Mouse (Mus musculus) CH12.LX (cell line): Measurements from ENCODE around the gene Ifnl3. TPM values are rescaled to one million over a fixed set of nuclear protein-coding genes. Genes with fewer than 3 reads are reported as not detected.

Source experiments
- DNase-seq: peaks from one replicate; pipeline ENCODE4 v3.0.0-alpha.2; 2013; ENCODE audit errors: extremely low read depth
- H3K27ac ChIP-seq: 2 replicates; pipeline ENCODE4 v1.5.1; 2012; ENCODE audit warnings: low read depth, mild to moderate bottlenecking, control low read depth, moderate library complexity; ENCODE audit not compliant: insufficient read depth
- H3K27me3 ChIP-seq: replicated peaks from 2 replicates; pipeline ENCODE3; 2012; ENCODE audit warnings: inconsistent platforms
- H3K36me3 ChIP-seq, 2 experiments: replicated peaks in 1 of 2; 2 replicates each; pipeline versions ENCODE3 to v1.6.1; 2012; ENCODE audit warnings: inconsistent platforms in 1 of 2, low read length in 1 of 2, mild to moderate bottlenecking in 1 of 2, mixed read lengths in 1 of 2, moderate library complexity in 1 of 2; ENCODE audit not compliant: control insufficient read depth in 1 of 2, insufficient read depth in 1 of 2
- H3K4me1 ChIP-seq, 2 experiments: 2 replicates each; pipeline ENCODE4 v1.6.1; 2012; ENCODE audit warnings: inconsistent platforms in 1 of 2, moderate library complexity in 1 of 2; ENCODE audit not compliant: insufficient read depth in 2 of 2, control insufficient read depth in 1 of 2
- H3K4me2 ChIP-seq: 2 replicates; pipeline ENCODE4 v1.6.1; 2012; ENCODE audit warnings: low read depth, mild to moderate bottlenecking, control low read depth; ENCODE audit not compliant: poor library complexity, insufficient read depth, severe bottlenecking
- H3K4me3 ChIP-seq, 3 experiments: fragments of 150-350 bp in 1 of 3; sonication (generic) in 1 of 3; replicated peaks in 1 of 3; 2 replicates each; pipeline versions ENCODE3 to v1.5.1; 2011 to 2012; ENCODE audit warnings: low read depth in 2 of 3, low read length in 2 of 3, mild to moderate bottlenecking in 2 of 3, moderate library complexity in 2 of 3, control low read depth in 1 of 3, improper control_type of control experiment in 1 of 3, inconsistent platforms in 1 of 3, mixed read lengths in 1 of 3; ENCODE audit not compliant: poor library complexity in 1 of 3
- H3K79me2 ChIP-seq: replicated peaks from 2 replicates; pipeline ENCODE4 v1.6.1; 2012; ENCODE audit warnings: mild to moderate bottlenecking, moderate library complexity; ENCODE audit not compliant: control insufficient read depth, poor library complexity, insufficient read depth, severe bottlenecking; ENCODE audit errors: extremely low read depth
- H3K9ac ChIP-seq: 2 replicates; pipeline ENCODE4 v1.6.1; 2012; ENCODE audit warnings: low read depth, mild to moderate bottlenecking, control low read depth, moderate library complexity; ENCODE audit not compliant: insufficient read depth
- H3K9me3 ChIP-seq: replicated peaks from 2 replicates; pipeline ENCODE3; 2012; ENCODE audit warnings: low read length, inconsistent platforms, mixed read lengths
- E2F4 ChIP-seq: IDR thresholded peaks from 2 replicates; pipeline ENCODE4 v1.6.1; 2011; ENCODE audit warnings: low read depth, low read length, improper control_type of control experiment; ENCODE audit not compliant: insufficient replicate concordance
- ELF1 ChIP-seq: IDR thresholded peaks from 2 replicates; pipeline ENCODE4 v1.6.1; 2014; ENCODE audit warnings: low read depth, mild to moderate bottlenecking, inconsistent platforms, low read length, improper control_type of control experiment
- GABPA ChIP-seq: IDR thresholded peaks from 2 replicates; pipeline ENCODE4 v1.6.1; 2012; ENCODE audit warnings: low read depth, low read length, improper control_type of control experiment, inconsistent platforms; ENCODE audit not compliant: insufficient replicate concordance
- KAT2A ChIP-seq: IDR thresholded peaks from 2 replicates; pipeline ENCODE4 v1.6.1; 2012; ENCODE audit warnings: low read length, improper control_type of control experiment, inconsistent platforms; ENCODE audit not compliant: insufficient replicate concordance
- MAX ChIP-seq: IDR thresholded peaks from 2 replicates; pipeline ENCODE4 v1.6.1; 2011; ENCODE audit warnings: low read length, improper control_type of control experiment
- MEF2A ChIP-seq: IDR thresholded peaks from 2 replicates; pipeline ENCODE4 v1.6.1; 2014; ENCODE audit warnings: low read depth, mild to moderate bottlenecking, inconsistent platforms, low read length, improper control_type of control experiment, borderline replicate concordance
- MXI1 ChIP-seq: IDR thresholded peaks from 2 replicates; pipeline ENCODE4 v1.6.1; 2011; ENCODE audit warnings: mild to moderate bottlenecking, low read depth, low read length, improper control_type of control experiment
- POLR2A ChIP-seq: IDR thresholded peaks from 2 replicates; pipeline ENCODE4 v1.6.1; 2011; ENCODE audit warnings: low read depth, mild to moderate bottlenecking, improper control_type of control experiment, low read length
- RCOR1 ChIP-seq: conservative IDR thresholded peaks from 2 replicates; pipeline ENCODE4 v1.6.1; 2012; ENCODE audit warnings: low read depth, mild to moderate bottlenecking, inconsistent platforms, low read length, improper control_type of control experiment
- SIN3A ChIP-seq: IDR thresholded peaks from 2 replicates; pipeline ENCODE4 v1.6.1; 2012; ENCODE audit warnings: low read length, improper control_type of control experiment, inconsistent platforms
- SMC3 ChIP-seq: IDR thresholded peaks from 2 replicates; pipeline ENCODE4 v1.6.1; 2011; ENCODE audit warnings: low read depth, low read length, improper control_type of control experiment
- TBP ChIP-seq: conservative IDR thresholded peaks from 2 replicates; pipeline ENCODE4 v1.6.1; 2011; ENCODE audit warnings: low read depth, low read length, improper control_type of control experiment
- TCF12 ChIP-seq: IDR thresholded peaks from 2 replicates; pipeline ENCODE4 v1.6.1; 2014; ENCODE audit warnings: low read depth, mild to moderate bottlenecking, inconsistent platforms, low read length, improper control_type of control experiment
- USF1 ChIP-seq: IDR thresholded peaks from 2 replicates; pipeline ENCODE4 v1.6.1; 2014; ENCODE audit warnings: low read depth, mild to moderate bottlenecking, inconsistent platforms, low read length, improper control_type of control experiment
- ZKSCAN1 ChIP-seq: IDR thresholded peaks from 2 replicates; pipeline ENCODE4 v1.6.1; 2012; ENCODE audit warnings: low read depth, inconsistent platforms, low read length, improper control_type of control experiment, borderline replicate concordance
- ZMIZ1 ChIP-seq: IDR thresholded peaks from 2 replicates; pipeline ENCODE4 v1.6.1; 2012; ENCODE audit warnings: low read depth, mild to moderate bottlenecking, inconsistent platforms, low read length, improper control_type of control experiment
- dilution Hi-C: fragments of 300-500 bp; cut with MboI; formaldehyde crosslinking; loops from 2 replicates; pipeline ENCODE4 v1.14.3; 2020; ENCODE audit warnings: low sequenced_read_pairs; ENCODE audit not compliant: extremely low pct_unique_long_range_greater_than_20kb, extremely low pct_ligation_motif_present
- in situ Hi-C: fragments of 300-500 bp; cut with MboI; formaldehyde crosslinking; loops from 3 replicates; pipeline ENCODE4 v1.14.3; 2019; ENCODE audit warnings: low sequenced_read_pairs, low pct_ligation_motif_present, low pct_unique_long_range_greater_than_20kb, mixed read lengths
- polyA plus RNA-seq: library from polyadenylated mRNA; unstranded; fragments of >175 nt; gene quantifications from 2 replicates; pipeline ENCODE4 v1.2.1, GENCODE M21; 2012; ENCODE audit warnings: low read depth; ENCODE audit not compliant: insufficient read length
- total RNA-seq, 2 experiments: library from RNA; depleted of rRNA; stranded (reverse); fragments of 300-350 nt in 1 of 2; fragments of >200 nt in 1 of 2; gene quantifications; 2 replicates each; pipeline ENCODE4 v1.2.3; 2012 to 2014

The Ifnl3 gene
- total and polyA plus RNA-seq, 3 experiments: not detected

- DNase-seq: peak; percentile 22
- H3K9ac ChIP-seq: no peak overlapping the region
- no peaks in the 10 kb centered on the region for H3K79me2 ChIP-seq
- H3K27ac ChIP-seq: no peak overlapping the region
- H3K4me2 ChIP-seq: no peak overlapping the region
- H3K9me3 ChIP-seq: peaks cover 4% of the 10 kb centered on the region
- peaks cover 0 to 26% of the 10 kb centered on the region in 2 experiments; a peak in 2 of 4 replicates for H3K4me1 ChIP-seq
- in situ Hi-C loops: loop anchor here (5.0 kb wide), 1 partner anchor 35 kb away; no protein-coding TSS in a partner anchor
- no peaks in the 10 kb centered on the region for H3K27me3 ChIP-seq
- no peak for TF ChIP-seq POLR2A
- TF ChIP-seq MEF2A: no peak
- TF ChIP-seq RCOR1: no peak
- 0 out of 2 replicates have a peak, but pooled peaks have one; percentile 17 for TF ChIP-seq TCF12
- no peak for TF ChIP-seq ZMIZ1
- peaks cover 35 to 53% of the 10 kb centered on the region in 2 experiments for H3K36me3 ChIP-seq
- dilution Hi-C loops: no loop called here
- no peak overlapping the region for H3K4me3 ChIP-seq
Observed at GRCm38 (mm10) chr7:28557708-28558107, 35.1 kb downstream of the Ifnl3 start.

GRCm38 (mm10) chr7:28558486-28558885 lies 35.9 kb downstream of the Ifnl3 start:
- Histone ChIP-seq H3K4me3 (no peak overlapping the region), H3K9me3 (no peaks in the 10 kb centered on the region), H3K27me3 (no peaks in the 10 kb centered on the region), H3K27ac (no peak overlapping the region), H3K4me2 (no peak overlapping the region), H3K36me3 (peaks cover 42 to 61% of the 10 kb centered on the region in 2 experiments), H3K79me2 (no peaks in the 10 kb centered on the region)
- in situ Hi-C loops: loop anchor here (5.0 kb wide), 1 partner anchor 34 kb away; no protein-coding TSS in a partner anchor
- DNase-seq: no peak
- no peak for TF ChIP-seq SMC3
- no peak for TF ChIP-seq MEF2A
- TF ChIP-seq SIN3A: no peak
- TF ChIP-seq MAX: no peak
- no peak for TF ChIP-seq USF1
- TF ChIP-seq ELF1: no peak
- TF ChIP-seq MXI1: no peak
- no peak for TF ChIP-seq KAT2A
- TF ChIP-seq TBP: no peak
- TF ChIP-seq ZKSCAN1: no peak
- no peak for TF ChIP-seq GABPA
- no peak for TF ChIP-seq E2F4
- no peak for TF ChIP-seq RCOR1
- TF ChIP-seq, all 38 proteins: peak for 0
- Histone ChIP-seq H3K9ac (no peak overlapping the region), H3K4me1 (peaks cover 0 to 26% of the 10 kb centered on the region in 2 experiments; a peak in 2 of 4 replicates)
- dilution Hi-C loops: no loop called here
